Mouse (Mus musculus): ENCODE results near the gene Wbp11.

- no peak for TF ChIP-seq POLR2A (IDR thresholded peaks at IDR 0.05; ENCODE audit: low read depth, low read length)
- TF ChIP-seq CTCF (IDR thresholded peaks at IDR 0.05; ENCODE audit: extremely low read depth, insufficient read length, insufficient replicate concordance, low read depth, low read length), result no peak
Observed at GRCm38 (mm10) chr6:136827516-136827880, 535 bp downstream of the Wbp11 start, which contains the start of gene BC049715.

All from small intestine, adult 2 months (tissue).